Mouse (Mus musculus) forebrain, embryonic 14.5 days (tissue): ENCODE results near the gene Galnt2. TPM values are rescaled to one million over a fixed set of nuclear protein-coding genes. Genes with fewer than 3 reads are reported as not detected.

ENCODE experiments used
- ATAC-seq: fragments of 200-750 bp; cut with Nextera tagmentation; 2 replicates; pipeline ENCODE4 v1.8.0; 2017; ENCODE audit warnings: mild to moderate bottlenecking, moderate library complexity
- DNase-seq: peaks from one replicate; pipeline ENCODE4 v3.0.0-alpha.2; 2015; ENCODE audit warnings: low spot score
- H3K27ac ChIP-seq: fragments of 300-500 bp; sonication (generic); 2 replicates; pipeline ENCODE4 v1.5.1; 2014; ENCODE audit warnings: low read depth, mild to moderate bottlenecking, control low read depth, low read length, moderate library complexity
- H3K27me3 ChIP-seq: fragments of 300-500 bp; sonication (generic); replicated peaks from 2 replicates; pipeline ENCODE4 v1.6.1; 2014; ENCODE audit warnings: low read length, control low read depth, mixed read lengths; ENCODE audit not compliant: control insufficient read depth, insufficient read depth
- H3K36me3 ChIP-seq: fragments of 300-500 bp; sonication (generic); 2 replicates; pipeline ENCODE4 v1.6.1; 2014; ENCODE audit warnings: low read length, control low read depth; ENCODE audit not compliant: control insufficient read depth, insufficient read depth
- H3K4me1 ChIP-seq: fragments of 300-500 bp; sonication (generic); 2 replicates; pipeline ENCODE4 v1.6.1; 2014; ENCODE audit warnings: antibody characterized with exemption, low read length, control low read depth; ENCODE audit not compliant: control insufficient read depth, insufficient read depth
- H3K4me2 ChIP-seq: fragments of 300-500 bp; sonication (generic); 2 replicates; pipeline ENCODE4 v1.6.1; 2014; ENCODE audit warnings: mild to moderate bottlenecking, control low read depth, low read length
- H3K4me3 ChIP-seq: fragments of 300-500 bp; sonication (generic); 2 replicates; pipeline ENCODE4 v1.5.1; 2014; ENCODE audit warnings: low read depth, low read length, control low read depth
- H3K9ac ChIP-seq: fragments of 300-500 bp; sonication (generic); 2 replicates; pipeline ENCODE4 v1.6.1; 2014; ENCODE audit warnings: mild to moderate bottlenecking, low read length, control low read depth, moderate library complexity
- H3K9me3 ChIP-seq: fragments of 300-500 bp; sonication (generic); replicated peaks from 2 replicates; pipeline ENCODE4 v1.6.1; 2016; ENCODE audit warnings: low read length, control low read depth, mixed read lengths; ENCODE audit not compliant: control insufficient read depth
- WGBS: fragments of 180-500 bp; shearing (Covaris S2); extraction: QIAGEN DNeasy Blood & Tissue Kit; methylation state at CpG from one replicate; pipeline ENCODE4 v1.1.7; 2014; 5-methylcytosine and 5-hydroxymethylcytosine counted together
- polyA plus RNA-seq: library from polyadenylated mRNA; unstranded; fragments of >200 nt; fragmentation: Nextera tagmentation; extraction: Ambion mirVana; gene quantifications from 2 replicates; pipeline ENCODE4 v1.2.1, GENCODE M21; 2014

Galnt2 gene
- polyA plus RNA-seq, 1 experiment from 2014 or later: 44.3 TPM

DNA sequence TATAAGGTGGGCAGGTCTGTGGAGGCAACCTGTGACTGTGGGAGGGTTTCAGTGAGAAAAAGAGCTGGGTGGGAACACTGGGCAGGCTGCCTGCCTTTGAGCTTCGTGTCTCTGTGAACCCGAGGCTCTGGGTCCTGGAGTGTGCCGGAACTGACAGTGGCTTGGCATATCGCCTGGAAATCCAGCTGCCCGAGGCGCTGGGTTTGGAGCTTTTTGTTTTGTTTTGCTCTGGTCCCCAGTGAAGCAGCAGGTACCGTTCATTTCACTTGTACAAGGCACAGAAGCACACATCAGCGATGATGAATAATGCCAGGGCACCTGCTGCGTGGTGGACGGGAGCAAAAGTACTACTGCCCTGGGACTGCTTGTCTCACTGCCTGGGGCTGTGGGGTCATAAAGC lies 26.2 kb downstream of the Galnt2 start:
- Histone ChIP-seq H3K36me3 (no peaks in the 10 kb centered on the region), H3K9ac (peak overlapping the region; percentile 26; the same call in 1 of the 2 replicates), H3K27ac (peak overlapping the region; percentile 70), H3K4me1 (peaks cover 22% of the 10 kb centered on the region), H3K9me3 (no peaks in the 10 kb centered on the region), H3K4me2 (0 out of 2 replicates have a peak overlapping the region, but pooled peaks have one; percentile 12), H3K4me3 (no peak overlapping the region), H3K27me3 (no peaks in the 10 kb centered on the region)
- peak; percentile 72 for ATAC-seq
- WGBS: 20% methylated on average over 10 of the region's 10 CpGs
- peak; percentile 90 for DNase-seq

DNA sequence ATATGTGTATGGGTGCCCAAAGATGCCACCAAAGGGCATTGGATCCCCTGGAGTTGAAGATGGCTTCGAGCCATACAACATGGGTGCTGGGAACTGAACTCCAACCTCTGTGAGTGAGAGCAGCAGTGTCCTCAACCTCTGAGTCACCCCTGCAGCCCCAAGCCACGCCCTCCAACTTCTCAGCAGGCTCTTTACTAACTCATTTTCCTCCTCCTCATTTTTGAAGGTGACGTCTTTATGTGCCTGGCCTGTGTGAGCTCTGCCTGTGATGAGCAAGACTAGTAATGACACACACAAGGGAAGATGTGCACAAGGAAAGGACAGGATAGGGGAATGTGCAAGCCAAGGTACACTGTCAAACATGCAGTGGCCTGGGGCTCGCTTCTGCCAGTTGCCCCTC lies 28.0 kb downstream of the Galnt2 start:
- no peak overlapping the region for H3K4me3 ChIP-seq
- H3K9me3 ChIP-seq: no peaks in the 10 kb centered on the region
- H3K4me2 ChIP-seq: no peak overlapping the region
- H3K27me3 ChIP-seq: no peaks in the 10 kb centered on the region
- peaks cover 35% of the 10 kb centered on the region for H3K4me1 ChIP-seq
- no peak for DNase-seq
- no peak overlapping the region for H3K9ac ChIP-seq
- WGBS: 85% methylated on average over 4 of the region's 4 CpGs
- no peaks in the 10 kb centered on the region for H3K36me3 ChIP-seq
- no peak for ATAC-seq
- H3K27ac ChIP-seq: no peak overlapping the region

DNA sequence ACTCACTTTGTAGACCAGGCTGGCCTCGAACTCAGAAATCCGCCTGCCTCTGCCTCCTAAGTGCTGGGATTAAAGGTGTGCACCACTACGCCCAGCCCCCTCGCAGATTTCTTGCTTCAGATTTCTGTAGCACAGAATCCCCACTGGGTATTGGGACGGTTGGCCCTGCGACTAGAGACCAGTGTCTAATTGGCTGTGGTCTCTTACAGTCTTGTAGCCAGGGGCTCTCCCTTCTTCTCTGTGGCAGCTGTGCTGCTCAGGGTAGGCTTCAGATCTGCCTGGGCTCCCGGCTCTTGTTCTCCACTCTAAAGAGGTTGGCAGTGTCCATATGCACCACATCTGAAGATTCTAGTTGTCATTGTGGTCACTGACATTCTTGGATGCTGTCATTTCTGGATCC lies 28.7 kb downstream of the Galnt2 start:
- H3K4me1 ChIP-seq: peaks cover 37% of the 10 kb centered on the region
- WGBS: 74% methylated on average over 6 of the region's 7 CpGs
- ATAC-seq (no peak), DNase-seq (no peak)
- H3K9ac ChIP-seq: no peak overlapping the region
- no peaks in the 10 kb centered on the region for H3K9me3 ChIP-seq
- H3K27me3 ChIP-seq: no peaks in the 10 kb centered on the region
- H3K4me2 ChIP-seq: no peak overlapping the region
- no peaks in the 10 kb centered on the region for H3K36me3 ChIP-seq
- no peak overlapping the region for H3K27ac ChIP-seq
- no peak overlapping the region for H3K4me3 ChIP-seq

DNA sequence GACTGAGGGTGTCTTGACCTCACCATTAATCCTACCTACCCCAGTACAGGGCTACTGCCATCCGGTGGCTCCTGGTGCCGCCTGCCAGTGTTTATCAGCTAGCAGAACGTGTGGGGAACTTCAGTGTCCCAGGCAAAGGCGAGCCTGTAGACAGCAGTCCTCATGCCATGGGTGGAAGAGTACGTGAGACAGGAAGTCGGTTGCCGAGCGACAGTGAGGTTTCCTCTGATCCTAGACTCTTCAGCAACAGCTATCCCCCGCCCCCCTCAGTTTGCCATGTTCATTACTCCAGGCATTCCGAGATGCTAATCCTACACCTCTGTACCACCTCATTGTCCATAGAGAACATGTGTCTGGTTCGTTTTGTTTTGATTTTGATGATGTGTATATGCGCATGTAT lies 29.2 kb downstream of the Galnt2 start:
- Histone ChIP-seq H3K36me3 (no peaks in the 10 kb centered on the region), H3K9me3 (no peaks in the 10 kb centered on the region), H3K27ac (no peak overlapping the region), H3K4me3 (no peak overlapping the region), H3K27me3 (no peaks in the 10 kb centered on the region), H3K4me1 (peaks cover 37% of the 10 kb centered on the region), H3K9ac (no peak overlapping the region), H3K4me2 (no peak overlapping the region)
- WGBS: 77% methylated on average over 12 of the region's 12 CpGs
- no peak for DNase-seq
- no peak for ATAC-seq

DNA sequence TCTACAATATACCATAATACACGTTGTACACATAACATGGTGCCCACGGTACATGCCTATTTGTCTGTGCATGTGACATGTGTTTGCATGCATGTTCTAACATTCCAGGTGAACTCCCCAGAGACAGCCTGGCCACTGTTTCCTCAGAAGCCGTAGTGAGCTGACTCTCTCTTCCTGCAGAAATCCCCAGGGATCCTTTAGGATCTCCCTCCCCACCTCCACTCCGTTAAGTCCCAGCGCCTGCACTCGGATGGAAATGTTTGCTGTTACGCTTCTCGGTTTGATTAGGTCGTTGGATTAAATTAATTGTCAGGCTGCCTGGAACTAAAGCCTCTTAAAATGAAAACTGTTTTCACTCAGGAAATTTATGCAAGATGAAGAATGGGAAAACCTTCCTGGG lies 31.9 kb downstream of the Galnt2 start:
- Histone ChIP-seq H3K9me3 (no peaks in the 10 kb centered on the region), H3K36me3 (no peaks in the 10 kb centered on the region), H3K4me1 (peaks cover 17% of the 10 kb centered on the region), H3K4me3 (no peak overlapping the region), H3K9ac (no peak overlapping the region), H3K27ac (peak overlapping the region; percentile 39; the same call in 1 of the 2 replicates), H3K27me3 (no peaks in the 10 kb centered on the region), H3K4me2 (no peak overlapping the region)
- DNase-seq (no peak), ATAC-seq (no peak)
- WGBS: 33% methylated on average over 9 of the region's 9 CpGs

DNA sequence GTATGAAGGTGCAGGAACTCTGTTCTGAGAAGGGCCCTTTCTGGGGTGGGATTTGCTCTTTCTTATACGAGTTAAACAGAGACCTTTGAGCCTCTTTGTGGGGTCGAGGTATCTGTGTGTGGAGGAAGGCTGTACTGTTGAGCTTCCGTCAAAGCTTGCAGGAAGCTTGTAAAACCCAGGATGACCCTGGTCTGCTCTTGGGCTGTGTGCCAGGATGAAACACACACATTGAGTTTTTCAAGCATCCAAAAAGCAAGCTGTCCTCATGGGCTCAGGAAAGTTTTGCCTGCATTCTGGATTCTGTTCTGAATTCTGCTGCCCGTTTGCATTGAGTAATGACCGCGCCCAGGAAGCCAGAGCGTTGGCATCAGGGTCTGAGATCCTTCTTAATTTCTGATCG lies 32.8 kb downstream of the Galnt2 start:
- no peak overlapping the region for H3K4me3 ChIP-seq
- no peaks in the 10 kb centered on the region for H3K36me3 ChIP-seq
- H3K9me3 ChIP-seq: no peaks in the 10 kb centered on the region
- DNase-seq (no peak), ATAC-seq (no peak)
- H3K9ac ChIP-seq: no peak overlapping the region
- H3K27ac ChIP-seq: no peak overlapping the region
- 83% methylated on average over 8 of the region's 8 CpGs for WGBS
- H3K4me2 ChIP-seq: no peak overlapping the region
- H3K4me1 ChIP-seq: peaks cover 15% of the 10 kb centered on the region
- H3K27me3 ChIP-seq: no peaks in the 10 kb centered on the region

DNA sequence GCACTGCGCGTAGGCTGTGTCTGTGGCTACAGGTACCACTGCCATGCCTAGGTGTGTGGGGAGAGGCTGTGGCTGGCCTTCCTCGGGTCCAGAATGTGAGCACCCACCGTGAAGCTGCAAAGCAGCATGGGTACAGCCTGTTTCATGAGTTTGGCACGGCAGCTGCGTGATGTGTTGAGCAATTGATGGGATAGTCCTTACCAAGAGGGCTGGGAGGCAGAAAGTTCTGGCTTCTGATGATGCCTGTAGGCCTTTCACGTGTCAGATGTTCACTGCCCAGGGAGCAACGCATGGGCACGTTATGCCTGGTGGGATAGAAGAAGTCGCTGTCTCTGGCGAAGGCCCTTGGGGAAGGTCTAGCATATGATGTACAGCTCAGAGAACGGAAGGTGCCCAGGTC lies 33.5 kb downstream of the Galnt2 start:
- H3K4me2 ChIP-seq: no peak overlapping the region

DNA sequence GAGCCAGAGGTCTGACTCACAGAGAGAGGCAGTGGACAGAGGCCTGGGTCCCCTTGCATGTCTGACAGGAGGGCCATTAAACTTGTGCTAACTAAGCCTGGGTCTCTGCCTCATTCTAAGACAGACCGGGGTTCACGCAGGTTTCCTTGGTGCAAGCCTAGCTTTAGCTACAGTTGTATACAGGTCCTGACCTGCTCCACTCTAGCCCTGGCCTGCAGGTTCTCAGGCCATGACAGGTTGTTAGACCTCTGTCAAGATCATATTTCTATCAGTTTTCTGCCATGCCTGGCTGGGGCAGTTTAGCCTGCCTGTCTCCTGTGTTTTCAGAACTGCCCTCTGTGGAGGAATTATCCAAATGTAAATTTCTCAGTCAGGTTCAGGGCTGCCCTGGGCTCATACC lies 33.9 kb downstream of the Galnt2 start:
- Histone ChIP-seq H3K27me3 (no peaks in the 10 kb centered on the region), H3K4me1 (peaks cover 15% of the 10 kb centered on the region), H3K9ac (no peak overlapping the region), H3K27ac (no peak overlapping the region), H3K4me3 (no peak overlapping the region), H3K9me3 (no peaks in the 10 kb centered on the region), H3K4me2 (no peak overlapping the region), H3K36me3 (no peaks in the 10 kb centered on the region)
- DNase-seq (no peak), ATAC-seq (no peak)
- WGBS: 97% methylated on average over 2 of the region's 2 CpGs

More for the DNA sequence above, 33.5 kb downstream of the Galnt2 start:
- no peak overlapping the region for H3K4me3 ChIP-seq
- 95% methylated on average over 12 of the region's 12 CpGs for WGBS
- peaks cover 15% of the 10 kb centered on the region for H3K4me1 ChIP-seq
- no peak overlapping the region for H3K27ac ChIP-seq
- no peaks in the 10 kb centered on the region for H3K36me3 ChIP-seq
- no peak for DNase-seq
- no peak overlapping the region for H3K9ac ChIP-seq
- no peaks in the 10 kb centered on the region for H3K9me3 ChIP-seq
- H3K27me3 ChIP-seq: no peaks in the 10 kb centered on the region
- ATAC-seq: no peak

DNA sequence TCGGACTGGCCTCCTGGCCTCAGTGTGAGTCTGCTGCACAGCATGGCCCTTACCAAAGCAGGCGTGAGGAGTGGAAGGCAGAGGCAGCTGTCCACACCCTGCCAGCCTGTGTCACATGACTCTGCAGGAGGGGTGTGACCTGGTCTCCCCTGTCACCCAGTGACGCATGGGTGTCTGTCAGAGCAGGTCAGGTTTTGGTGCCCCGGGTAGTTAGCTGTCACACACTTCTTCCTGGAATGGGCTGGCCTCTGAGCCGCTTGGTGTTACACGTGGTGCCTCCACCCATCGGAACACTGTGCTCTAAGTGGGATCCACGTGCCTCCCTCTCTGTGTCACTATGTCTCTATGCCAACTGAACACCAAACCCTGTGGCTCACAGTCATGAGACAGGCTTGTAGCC lies 34.6 kb downstream of the Galnt2 start:
- Histone ChIP-seq H3K27me3 (no peaks in the 10 kb centered on the region), H3K9me3 (no peaks in the 10 kb centered on the region), H3K4me2 (no peak overlapping the region), H3K36me3 (no peaks in the 10 kb centered on the region), H3K4me1 (peaks cover 15% of the 10 kb centered on the region), H3K9ac (no peak overlapping the region), H3K27ac (no peak overlapping the region), H3K4me3 (no peak overlapping the region)
- 86% methylated on average over 8 of the region's 8 CpGs for WGBS
- no peak for ATAC-seq
- DNase-seq: no peak
